Mouse (Mus musculus): ENCODE measurements around the gene Ms4a8a.
"Not testable (repeated sequence)": the region's sequence is repeated elsewhere in the genome, so short reads cannot be mapped to it uniquely, and the experiment has no call there.

Ms4a8a gene

GRCm38 (mm10) chr19:11080934-11081333 is at the start of gene Ms4a8a:
Ms4a8a (minus strand) TSS chr19:11081102.
- DNase-seq (ENCODE audit: low read depth in 1 of 2, low spot score in 2 of 2): no peak

- DNase-seq (ENCODE audit: low read depth in 1 of 2, low spot score in 2 of 2): no peak
Measured at GRCm38 (mm10) chr19:11129702-11130101, 48.8 kb upstream of the Ms4a8a start.

DNA sequence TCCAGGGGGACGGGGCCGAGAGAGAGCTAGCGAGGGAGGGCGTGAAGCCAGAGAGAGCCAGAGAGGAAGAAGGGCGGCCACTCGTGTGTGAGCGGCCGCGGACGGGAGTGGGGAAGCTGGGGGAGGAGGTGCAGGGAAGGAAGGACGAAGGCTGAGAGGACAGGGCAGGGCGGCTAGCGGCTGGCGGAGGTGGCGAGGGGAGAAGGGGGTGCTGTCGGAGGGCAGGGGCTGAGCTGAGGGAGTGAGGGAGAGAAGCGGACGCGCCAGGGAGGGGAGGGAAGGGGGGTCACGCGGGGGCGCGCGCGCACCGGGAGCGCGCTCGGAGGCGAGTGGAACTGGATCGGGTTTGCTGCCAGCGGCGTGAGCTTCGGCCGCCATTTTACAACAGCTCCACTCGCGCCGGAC is 40.1 kb upstream of the Ms4a8a start:
- DNase-seq (ENCODE audit: low read depth in 1 of 2, low spot score in 2 of 2): not testable (repeated sequence)

DNA sequence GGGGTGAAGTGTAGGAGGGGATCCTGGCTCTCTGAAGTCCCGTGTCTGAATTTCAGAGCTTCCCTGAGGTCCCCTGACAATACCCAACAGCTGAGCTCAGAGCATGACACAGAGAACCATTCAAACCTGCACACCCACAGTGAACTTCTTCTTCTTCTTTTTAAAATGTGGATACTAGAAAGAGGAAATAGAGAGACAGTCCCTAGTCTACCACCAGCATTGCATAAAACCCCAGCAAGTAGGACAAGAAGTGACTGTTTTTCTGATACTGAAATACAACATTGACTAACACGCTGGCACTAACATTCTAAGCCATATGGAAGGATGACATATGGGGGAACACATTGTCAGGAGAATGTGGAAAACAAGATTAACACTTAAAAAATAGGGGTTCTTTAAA is 38.4 kb upstream of the Ms4a8a start:
- peak in 1 of 2 experiments; percentile 18 for DNase-seq (ENCODE audit: low read depth in 1 of 2, low spot score in 2 of 2)

DNA sequence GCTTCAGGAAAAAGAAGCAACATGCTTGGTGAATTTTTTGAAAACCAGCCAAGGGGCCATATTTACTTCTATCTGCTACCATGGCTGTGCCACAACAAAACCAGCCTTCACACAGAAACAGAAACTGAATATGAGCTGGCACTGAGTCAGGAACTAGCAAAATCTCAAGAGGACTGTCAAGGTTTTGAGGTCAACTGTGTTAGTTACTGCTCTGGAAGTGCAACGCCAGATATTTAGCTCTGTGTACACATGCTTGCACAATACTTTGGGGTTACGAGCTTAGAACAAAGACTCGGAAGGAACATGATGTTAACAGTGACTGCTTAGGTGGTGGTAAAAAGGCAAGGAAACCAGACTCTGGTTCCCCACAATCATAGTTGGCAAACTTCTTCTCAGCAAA is 26.8 kb upstream of the Ms4a8a start:
- peak; percentile 27 to 34 for DNase-seq (ENCODE audit: low read depth in 1 of 2, low spot score in 2 of 2)

DNA sequence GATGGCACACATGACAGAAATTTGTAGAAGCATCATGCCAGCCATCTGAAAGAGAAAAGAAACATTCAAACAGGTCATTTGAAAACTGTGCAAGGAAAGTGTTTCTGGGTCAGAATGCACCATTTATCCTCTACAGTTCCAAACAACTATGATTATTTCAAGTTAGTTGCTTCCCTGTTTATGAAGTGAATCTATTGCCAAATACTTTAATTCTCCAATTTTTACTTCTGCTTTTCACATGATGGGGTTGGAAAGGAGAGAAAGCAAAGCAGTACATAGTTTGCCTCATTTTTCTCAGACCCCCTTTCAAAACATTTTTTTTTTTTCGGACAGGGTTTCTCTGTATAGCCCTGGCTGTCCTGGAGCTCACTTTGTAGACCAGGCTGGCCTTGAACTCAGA is 21.0 kb upstream of the Ms4a8a start:
- DNase-seq (ENCODE audit: low read depth in 1 of 2, low spot score in 2 of 2): no peak

DNA sequence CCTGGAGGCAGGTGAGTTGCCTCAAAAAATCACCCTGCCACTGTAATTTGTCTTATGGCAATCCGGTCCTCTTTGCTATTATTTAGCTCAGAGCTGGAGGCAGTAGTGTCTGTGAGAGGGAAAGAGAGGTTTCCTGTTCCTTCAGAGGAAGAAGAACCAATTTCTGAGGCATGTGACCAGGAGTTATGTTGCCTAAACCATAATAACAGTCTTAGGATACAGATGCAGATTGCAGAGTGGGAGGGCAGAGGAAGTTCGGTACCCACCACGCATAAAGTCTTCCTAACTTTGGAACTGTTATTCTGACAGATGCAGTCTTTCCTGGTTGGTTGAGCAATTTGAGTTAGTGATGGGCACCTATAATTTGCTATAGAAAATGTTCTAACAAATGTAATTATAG is 17.5 kb upstream of the Ms4a8a start:
- DNase-seq (ENCODE audit: low read depth in 1 of 2, low spot score in 2 of 2): no peak

GRCm38 (mm10) chr19:11092131-11092530 is 11.2 kb upstream of the Ms4a8a start:
- DNase-seq (ENCODE audit: low read depth in 1 of 2, low spot score in 2 of 2): not testable (repeated sequence)

- no peak for DNase-seq (ENCODE audit: low read depth in 1 of 2, low spot score in 2 of 2)
Measured at GRCm38 (mm10) chr19:11070364-11070763, 10.5 kb downstream of the Ms4a8a start.

GRCm38 (mm10) chr19:11065202-11065875 is 15.6 kb downstream of the Ms4a8a start:
- no peak for DNase-seq (ENCODE audit: low read depth in 1 of 2, low spot score in 2 of 2)

- no peak for DNase-seq (ENCODE audit: low read depth in 1 of 2, low spot score in 2 of 2)
Measured at GRCm38 (mm10) chr19:11060900-11061299, 20.0 kb downstream of the Ms4a8a start.

DNA sequence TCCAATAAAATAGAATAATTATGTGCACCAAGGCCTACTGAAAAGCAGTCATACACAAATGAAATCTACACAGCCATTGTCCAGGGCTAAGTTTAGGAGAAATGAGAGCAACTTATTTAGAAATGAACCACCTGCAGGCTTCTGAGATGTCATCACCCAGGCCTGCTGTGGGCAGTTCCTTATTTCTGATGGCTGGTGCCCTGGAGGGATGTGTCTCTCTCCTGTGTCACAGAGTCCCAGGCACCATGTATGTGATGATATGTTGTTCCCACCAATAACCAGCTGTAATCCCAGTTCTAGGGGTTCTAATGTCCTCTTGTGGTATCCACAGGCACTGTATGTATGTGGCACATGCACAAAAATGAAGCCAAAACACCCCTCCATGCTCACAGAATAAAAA is 20.9 kb downstream of the Ms4a8a start:
- no peak for DNase-seq (ENCODE audit: low read depth in 1 of 2, low spot score in 2 of 2)

DNA sequence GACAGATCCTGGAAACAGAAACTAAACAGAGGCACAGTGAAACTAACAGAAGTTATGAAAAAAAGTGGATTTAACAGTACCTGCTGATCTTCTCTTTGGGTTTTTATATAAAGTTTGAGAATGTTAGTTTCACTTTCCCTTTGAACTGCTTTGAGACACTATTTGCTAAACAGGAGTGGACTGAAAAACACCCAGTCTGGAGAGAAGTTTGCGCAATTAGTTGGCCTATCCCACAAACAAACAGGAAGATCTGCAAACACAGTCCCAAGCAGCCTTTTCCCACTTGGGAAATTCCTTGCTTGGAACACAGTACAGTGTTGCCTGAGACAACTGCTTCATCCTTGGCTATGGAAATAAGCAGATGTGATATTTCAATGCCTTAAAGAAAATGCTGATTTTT is 25.2 kb downstream of the Ms4a8a start:
- not testable (repeated sequence) for DNase-seq (ENCODE audit: low read depth in 1 of 2, low spot score in 2 of 2)

- DNase-seq (ENCODE audit: low read depth in 1 of 2, low spot score in 2 of 2): no peak
Measured at GRCm38 (mm10) chr19:11053277-11053676, 27.6 kb downstream of the Ms4a8a start.

GRCm38 (mm10) chr19:11052877-11053276 is 28.0 kb downstream of the Ms4a8a start:
- DNase-seq (ENCODE audit: low read depth in 1 of 2, low spot score in 2 of 2): no peak

GRCm38 (mm10) chr19:11050286-11050685 is 30.6 kb downstream of the Ms4a8a start:
- no peak for DNase-seq (ENCODE audit: low read depth in 1 of 2, low spot score in 2 of 2)

DNA sequence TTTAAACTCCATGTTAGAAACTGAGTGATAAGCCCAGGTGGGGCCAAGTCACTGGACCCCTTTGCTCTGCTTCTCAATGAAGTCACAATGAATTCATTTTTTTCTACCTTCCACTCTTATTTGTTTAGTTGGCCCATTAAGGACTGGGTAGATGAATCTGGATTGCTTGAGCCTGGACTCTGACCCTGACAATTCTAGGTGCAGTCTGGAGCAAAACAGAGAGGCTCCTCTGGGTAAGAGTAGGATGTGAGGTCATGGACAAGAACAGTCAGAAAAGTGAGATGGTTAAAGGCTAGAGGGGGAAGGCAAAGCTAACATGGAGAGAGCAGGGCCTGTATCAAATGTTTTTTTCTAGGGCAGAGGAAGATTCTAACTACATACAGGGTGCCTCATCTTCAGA is 31.5 kb downstream of the Ms4a8a start:
- no peak for DNase-seq (ENCODE audit: low read depth in 1 of 2, low spot score in 2 of 2)

- no peak for DNase-seq (ENCODE audit: low read depth in 1 of 2, low spot score in 2 of 2)
Measured at GRCm38 (mm10) chr19:11048503-11048902, 32.4 kb downstream of the Ms4a8a start.

DNA sequence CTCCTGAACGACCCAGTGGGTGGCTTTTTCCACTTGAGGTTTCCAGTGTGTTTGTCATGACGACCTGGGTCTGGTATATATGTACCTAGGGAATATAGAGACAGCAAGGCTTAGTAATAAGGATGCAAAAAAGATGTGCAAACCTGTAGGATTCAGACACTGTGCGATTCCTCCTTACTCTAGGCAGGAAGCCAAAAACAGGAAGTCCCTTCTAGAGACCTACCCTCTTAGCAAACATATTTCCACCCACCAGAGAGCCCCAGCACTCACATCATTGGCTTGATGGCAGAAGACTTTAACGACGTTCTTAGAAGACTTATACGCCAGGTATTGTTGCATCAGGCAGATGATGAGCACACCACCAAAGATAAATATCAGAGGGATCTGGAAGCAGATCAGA is 32.9 kb downstream of the Ms4a8a start:
- DNase-seq (ENCODE audit: low read depth in 1 of 2, low spot score in 2 of 2): no peak

DNA sequence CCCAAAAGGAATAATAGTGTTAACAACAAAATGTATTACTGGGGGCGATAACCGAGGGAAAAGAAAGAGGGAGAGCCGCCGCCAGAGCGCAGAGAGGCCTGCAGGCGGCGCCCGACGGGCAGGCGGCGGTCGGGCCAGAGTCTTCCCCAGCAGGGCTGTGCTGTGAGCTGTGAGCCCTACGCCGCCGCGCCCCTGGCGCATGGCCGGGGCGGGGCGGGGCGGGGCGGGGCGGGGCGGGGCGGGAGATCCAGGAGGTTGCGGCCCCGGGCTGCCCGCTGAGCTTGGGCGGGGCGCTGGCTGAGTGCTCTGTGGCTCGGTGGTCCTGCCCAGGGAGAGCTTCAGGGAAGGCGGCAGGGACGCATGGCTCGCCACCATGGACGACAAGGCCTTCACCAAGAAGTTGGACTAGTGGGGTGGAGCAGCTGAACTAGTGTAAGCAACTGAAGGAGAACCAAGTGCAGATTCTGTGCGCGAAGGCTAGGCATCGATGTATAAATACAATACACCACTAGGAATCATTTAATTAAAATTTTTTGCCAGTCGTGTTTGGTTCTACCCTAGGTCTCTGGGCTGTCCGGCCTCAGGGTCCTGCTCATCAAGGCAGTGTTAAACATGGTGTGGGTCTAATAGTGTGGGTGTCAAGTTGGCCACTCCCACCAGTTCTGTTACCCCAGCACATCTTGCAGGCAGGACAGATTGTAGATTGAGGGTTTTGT is 35.7 kb downstream of the Ms4a8a start:
- DNase-seq (ENCODE audit: low read depth in 1 of 2, low spot score in 2 of 2): no peak

DNA sequence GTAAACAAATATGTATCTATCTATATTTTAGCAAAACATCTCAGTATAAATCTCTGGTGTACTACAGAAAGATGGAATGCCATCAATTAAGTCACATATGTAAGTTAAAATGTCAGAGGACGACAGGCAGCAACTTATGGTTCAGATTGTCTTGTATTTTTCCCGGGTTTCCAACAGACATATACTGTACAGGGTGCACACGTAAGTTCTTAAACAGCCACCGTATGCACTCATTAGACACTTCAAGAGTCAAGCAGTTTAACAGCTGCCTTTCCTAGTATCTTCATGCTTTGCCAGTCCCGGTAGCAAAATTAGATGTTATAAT is 36.3 kb downstream of the Ms4a8a start:
- DNase-seq (ENCODE audit: low read depth in 1 of 2, low spot score in 2 of 2): no peak

DNA sequence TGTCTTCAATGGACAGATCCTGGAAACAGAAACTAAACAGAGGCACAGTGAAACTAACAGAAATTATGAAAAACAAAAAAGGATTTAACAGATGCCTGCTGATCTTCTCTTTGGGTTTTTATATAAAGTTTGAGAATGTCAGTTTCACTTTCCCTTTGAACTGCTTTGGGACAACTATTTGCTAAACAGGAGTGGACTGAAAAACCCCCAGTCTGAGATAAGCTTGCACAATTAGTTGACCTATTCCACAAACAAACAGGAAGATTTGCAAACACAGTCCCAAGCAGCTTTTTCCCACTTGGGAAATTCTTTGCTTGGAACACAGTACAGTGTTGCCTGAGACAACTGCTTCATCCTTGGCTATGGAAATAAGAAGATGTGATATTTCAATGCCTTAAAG is 43.3 kb downstream of the Ms4a8a start:
- DNase-seq (ENCODE audit: low read depth in 1 of 2, low spot score in 2 of 2): no peak

DNA sequence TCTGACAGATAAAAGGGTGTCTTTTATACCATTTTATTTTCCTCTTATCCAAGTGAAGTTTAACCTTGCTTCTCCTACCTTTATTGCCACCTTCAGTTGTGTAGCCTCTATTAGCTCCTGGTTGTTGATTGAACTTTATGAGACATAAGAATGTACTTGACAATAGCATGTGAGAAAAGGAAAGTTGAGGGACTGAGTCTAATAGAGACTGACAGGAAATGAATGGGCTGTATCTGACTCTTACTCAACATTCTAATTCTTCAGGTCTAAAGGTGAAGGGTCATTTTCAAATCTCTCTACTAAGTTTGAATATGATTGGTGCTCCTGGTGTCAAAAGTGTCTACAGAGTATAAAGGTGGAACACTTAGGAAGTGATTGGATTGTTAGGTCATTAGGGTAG is 58.5 kb downstream of the Ms4a8a start:
- DNase-seq (ENCODE audit: low read depth in 1 of 2, low spot score in 2 of 2): no peak
